Mouse (Mus musculus) R1 (cell line): Measurements from ENCODE around the gene Abca4.
A peak's percentile ranks its signal among the peaks of the same experiment; 100 is the strongest.

Experiments
- DNase-seq: peaks from one replicate; pipeline ENCODE4 v3.0.0-alpha.2; 2018; ENCODE audit warnings: low read depth, low spot score

Gene Abca4

DNA sequence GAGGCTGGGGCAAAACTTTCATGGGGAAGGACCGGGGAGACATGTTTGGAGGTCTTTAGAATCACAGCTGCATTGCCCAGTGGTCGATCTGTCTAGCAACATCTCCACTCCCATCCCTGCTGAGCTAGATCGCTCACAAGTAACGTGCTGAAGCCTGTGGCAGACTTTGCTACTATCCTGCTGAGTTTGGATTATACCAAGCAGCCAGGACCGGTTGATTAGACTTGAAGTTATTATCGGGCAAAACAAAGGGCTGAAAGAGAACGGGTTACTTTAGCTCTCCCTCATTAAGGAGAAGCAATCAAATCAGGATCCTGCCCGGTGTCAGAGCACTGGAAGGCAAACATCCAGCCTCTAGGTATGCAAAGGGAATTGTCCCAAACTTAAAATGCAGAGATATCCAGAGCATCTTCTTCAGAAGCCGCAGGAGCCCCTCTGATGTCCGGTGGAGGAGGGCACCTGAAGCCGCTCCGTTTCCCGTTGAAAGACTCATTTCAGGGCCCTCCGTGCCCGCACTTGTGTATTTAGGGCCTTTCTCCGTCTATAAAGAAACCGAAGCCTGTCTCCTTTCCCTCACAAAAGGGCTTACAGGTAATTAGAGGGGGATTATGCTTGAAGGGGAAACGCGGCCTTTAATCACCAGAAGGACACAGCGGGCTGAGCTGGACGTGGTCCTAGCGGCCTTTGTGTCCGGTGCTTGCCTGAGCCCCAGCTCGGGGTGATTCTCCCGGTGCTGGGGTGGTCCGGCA, at the start of gene Abca4:
Gene Abca4, plus strand, starts transcription at position 645 of the 749 bp plus-strand sequence.
- no peak for DNase-seq

DNA sequence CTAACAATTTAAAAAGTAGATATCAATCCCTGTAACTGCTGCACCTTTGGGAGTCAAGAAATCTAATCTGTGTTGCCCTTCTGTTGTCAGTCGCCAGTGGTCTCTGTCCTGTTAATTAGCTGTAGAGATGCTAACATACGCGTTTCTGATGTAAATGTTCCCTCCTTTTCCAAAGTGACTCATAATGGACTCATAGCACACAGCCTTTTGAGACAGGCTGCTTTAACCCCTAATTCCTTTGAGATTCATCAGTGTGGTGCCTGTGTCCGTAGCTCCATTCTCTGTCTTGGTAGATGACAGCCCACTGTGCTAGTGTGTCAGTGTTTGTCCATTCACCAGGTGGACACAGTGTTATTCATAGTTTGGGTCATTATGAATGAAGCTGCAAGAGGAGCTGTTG, 49.1 kb upstream of the Abca4 start:
- DNase-seq = peak; percentile 34

DNA sequence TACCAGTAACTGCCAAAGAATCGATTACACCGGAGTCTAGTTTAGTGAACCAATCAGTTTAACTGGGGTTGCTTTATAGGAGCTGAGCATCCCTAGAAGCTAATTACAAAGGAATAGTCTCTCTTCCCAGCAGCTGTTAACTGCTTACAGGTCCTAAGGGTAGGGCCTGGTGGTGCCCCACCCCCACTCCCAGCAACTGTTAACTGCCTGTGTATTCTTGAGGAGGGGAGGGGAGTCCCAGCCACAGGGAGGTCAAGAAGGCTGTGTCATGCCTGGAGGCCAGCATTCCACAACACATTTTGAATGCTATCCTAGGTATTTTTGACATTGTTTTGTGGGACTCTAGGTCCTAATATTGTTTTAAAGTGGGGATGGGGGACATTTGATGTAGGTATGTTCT, 44.3 kb upstream of the Abca4 start:
- peak; percentile 78 for DNase-seq

DNA sequence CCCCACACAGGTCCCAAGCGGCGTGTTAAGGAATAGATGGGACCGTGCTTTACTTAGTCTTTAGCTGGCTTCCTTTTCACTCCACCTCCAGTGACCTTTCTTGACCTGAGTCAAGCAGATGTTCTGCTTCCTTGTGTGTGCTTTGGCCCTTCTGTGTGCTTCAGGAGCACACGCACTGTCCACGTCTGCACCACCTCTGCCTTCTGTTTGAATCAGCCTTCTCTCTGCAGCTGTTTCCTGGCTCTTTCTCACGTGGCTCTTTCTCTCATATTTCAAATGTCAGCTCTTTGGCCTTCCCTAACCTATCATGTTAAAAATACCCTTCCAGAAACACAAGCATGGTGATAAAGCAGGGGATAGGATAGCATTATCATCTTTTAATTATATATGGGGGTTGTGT, 42.7 kb upstream of the Abca4 start:
- DNase-seq = no peak

DNA sequence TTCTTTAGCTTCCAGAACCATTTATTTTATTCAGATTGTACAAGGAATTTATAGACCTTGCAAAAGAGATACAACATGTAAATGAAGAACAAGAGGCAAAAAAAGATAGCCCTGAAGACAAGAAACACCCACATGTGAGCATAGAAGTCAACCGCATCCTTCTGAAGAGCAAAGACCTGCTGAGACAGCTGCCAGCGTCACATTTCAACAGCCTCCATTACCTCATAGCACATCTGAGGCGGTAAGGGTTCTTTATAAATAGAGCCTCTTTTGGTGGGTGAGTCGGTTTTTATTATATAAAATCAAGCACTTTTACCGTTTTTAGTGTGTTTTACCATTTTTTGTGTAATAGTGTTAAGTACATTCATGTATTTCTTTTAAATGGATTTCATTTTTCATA, 34.4 kb upstream of the Abca4 start:
- no peak for DNase-seq

DNA sequence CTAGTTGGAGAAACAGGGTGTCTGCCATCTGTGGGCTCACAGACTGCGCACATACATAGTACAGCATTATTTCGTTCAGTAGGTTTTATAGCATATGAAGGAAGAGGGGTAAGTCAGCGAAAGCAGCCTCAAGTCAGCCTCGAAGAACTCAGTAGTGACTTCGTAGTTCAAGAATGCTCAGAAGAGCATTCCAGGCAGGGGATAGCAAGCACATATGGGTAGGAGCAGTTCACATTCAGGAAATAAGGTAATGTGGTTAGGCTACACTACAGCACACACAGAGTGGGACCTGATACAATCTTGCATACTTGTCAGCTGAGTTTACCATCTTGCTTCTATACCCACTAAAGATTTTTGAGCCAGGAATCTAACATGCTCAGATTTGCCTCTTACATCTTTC, 34.0 kb upstream of the Abca4 start:
- no peak for DNase-seq

DNA sequence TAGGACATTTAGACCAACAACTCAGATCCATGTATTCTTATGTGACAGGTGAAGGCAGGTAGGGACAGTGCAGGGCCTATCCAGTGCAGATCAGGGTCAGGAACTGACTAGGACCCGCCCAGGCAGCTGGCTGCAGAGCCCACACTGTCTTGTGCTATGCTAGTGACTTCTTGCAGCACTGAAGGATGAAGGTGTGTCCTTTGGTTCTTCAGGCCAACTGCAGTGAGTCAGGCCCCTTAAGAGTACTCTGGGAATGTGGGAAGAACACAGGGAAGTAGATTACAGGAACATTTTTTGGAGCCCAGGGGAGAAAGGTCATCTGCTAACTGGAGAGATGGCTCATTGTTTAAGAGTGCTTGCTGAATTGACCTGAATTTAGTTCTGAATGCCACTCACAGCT, 31.8 kb upstream of the Abca4 start:
- peak; percentile 55 for DNase-seq

DNA sequence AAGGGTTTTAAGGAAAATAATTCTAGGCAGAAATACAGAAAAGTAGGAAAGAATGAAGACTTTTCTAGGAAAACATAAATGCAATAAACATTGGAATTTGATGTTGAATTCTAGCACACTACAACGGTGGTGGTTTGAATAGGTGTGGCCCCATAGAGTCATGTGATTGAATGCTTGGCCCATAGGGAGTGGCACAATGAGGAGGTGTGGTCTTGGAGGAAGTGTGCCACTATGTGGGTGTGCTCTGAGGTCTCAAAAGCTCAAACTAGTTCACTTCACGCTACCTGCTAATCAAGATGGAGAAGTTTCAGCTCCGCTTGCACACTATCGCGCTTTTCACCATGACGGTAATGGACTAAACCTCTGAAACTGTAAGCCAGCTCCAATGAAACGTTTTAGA, 25.8 kb upstream of the Abca4 start:
- peak; percentile 63 for DNase-seq

DNA sequence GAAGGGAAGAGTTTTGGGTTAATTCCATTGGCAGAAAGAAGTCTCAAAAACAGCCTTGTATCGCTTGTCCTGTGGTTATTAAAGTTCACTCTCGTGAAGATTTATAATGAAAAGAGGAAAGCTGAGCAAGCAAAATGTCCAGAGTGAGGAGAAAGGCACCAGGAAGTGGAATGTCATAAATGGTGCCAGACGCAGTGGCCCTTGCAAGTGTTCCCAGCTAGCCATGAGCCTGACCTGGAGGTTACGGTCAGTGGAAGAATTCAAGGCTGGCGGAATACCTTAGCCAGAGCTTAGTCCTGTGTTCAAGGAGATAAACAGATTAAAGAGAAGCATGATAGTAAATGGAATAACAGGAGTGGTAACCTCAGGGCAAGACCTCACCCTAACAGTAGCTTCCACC, 25.1 kb upstream of the Abca4 start:
- DNase-seq = no peak

DNA sequence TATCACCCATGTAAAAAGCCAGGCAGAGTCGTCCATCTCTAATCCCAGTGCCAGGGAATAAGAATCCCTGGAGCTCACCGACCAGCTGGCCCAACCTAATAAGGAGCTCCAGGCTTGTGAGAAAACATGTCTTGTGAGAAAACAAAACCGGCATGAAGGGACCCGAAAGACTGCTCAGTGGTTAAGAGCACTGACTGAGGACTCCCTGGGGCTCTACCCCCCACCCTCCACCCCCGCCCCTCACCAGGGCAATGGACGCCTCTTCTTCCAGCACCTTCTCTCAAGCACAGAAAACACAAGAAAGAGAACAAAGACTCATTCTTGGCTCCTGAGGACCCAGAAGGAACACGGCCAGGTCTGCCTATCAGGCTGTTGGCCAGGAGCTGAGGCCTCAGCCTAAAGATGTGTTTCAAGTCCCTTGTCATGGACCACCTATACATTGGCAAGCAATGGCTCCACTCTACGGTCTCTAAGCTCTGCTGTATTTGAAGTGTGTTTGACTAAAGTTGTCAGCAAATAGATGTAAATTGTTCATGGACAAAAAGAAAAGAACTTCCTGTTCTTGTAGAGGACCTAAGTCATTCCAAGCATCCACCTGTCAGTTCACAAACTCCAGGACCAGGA, 23.1 kb upstream of the Abca4 start:
- no peak for DNase-seq

DNA sequence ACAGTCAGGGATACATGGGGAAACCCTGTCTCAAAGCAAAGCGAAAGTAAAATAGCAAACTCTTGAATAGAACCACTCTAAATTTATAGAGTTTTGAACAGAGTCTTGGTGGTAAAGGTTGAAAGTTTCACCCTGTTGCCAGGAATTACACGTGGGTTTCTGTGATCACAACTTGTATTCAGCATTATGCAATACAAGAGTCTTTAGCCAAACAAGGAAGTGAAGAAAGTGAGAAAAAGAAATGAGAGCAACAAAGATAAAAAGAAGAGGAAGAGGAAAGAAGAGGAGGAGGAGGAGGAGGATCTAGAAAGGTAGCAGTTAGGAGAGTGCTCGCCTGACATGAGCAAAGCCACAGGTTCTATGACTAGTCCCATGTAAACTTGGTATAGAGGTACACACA, 21.9 kb upstream of the Abca4 start:
- DNase-seq = no peak

DNA sequence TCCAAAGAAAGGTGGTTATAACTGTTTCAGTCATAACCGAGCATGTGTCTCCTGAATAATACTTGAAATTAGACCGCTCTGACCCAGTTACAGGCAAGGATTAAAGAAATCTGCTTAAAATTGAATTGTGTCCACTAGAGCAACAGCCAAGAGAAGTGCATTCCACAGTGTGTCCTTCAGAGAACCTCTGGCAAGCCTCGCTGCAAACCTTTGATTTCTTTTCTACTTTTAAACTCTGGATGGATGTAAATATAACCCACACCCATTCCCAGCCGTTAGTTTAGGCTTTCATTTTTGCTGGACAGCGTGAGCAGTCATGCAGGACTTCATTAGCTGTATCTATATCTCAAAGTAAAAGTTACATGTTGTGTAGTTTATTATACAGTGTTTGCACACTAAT, 17.6 kb upstream of the Abca4 start:
- no peak for DNase-seq

DNA sequence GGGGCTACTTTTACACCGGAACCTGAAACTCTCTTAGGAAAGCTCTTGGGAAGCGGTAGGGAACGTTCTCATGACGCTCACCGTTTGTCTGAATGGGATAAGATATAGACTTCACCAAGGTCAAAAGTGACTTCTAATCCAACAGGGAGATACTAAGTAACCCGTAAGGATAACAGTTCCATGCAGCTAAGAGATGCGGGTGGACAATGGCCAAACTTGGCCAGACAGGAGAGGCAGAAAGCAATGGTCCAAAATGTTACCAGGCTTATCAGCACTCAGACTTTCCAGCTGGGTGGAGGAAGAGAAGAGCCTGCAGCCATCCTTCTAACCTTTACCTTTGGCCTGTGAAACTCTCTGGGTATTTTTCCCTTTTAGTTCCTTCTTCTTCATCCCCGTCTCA, 16.5 kb upstream of the Abca4 start:
- DNase-seq = no peak

DNA sequence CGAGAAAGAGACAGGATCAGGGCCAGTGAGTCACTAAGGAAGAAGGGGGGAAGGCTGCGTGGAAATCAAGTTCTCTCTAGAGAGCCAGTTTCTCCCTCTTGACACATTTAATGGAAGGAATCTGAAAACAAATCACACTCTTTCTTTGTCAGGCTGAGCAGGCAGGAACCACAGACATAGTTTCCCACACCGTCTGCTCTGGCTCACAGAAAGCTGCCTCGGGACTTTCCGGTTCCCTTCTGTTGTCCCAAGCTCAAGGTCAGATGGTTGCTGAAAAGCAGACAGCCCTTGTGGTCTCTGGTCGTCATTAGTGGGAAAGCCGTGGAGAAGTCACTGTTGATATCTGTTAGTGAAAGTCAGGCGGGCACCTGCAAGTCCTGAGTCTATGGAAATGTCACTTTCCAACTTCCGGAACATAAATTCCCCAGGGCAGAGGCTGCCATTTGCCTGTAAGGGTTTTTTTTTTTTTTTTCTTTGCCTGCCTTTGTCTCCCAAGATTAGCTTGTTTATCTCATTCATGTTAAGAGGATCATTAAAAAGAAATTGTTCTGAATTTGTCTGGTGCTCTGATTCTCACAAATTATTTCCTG, 10.9 kb upstream of the Abca4 start:
- peak; percentile 49 for DNase-seq

DNA sequence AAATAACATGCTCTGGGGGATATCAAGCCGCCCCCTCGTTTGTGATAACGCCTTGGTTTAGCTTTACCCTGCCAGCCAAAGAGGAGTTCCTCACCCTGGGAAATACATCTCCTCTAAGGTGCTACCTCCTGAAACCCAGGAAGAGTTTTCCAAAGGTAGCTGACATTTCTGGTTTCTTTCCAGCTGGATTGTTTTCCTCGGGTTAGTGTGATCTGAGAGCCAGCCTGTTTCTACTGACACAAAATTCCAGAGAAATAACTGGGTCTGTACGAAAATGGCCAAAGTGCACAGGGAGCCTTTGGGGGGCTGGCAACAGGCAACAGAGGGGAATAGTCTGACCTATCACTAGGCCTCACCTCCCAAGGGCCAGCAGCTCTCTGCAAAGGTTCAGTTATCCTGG, 10.0 kb upstream of the Abca4 start:
- no peak for DNase-seq

DNA sequence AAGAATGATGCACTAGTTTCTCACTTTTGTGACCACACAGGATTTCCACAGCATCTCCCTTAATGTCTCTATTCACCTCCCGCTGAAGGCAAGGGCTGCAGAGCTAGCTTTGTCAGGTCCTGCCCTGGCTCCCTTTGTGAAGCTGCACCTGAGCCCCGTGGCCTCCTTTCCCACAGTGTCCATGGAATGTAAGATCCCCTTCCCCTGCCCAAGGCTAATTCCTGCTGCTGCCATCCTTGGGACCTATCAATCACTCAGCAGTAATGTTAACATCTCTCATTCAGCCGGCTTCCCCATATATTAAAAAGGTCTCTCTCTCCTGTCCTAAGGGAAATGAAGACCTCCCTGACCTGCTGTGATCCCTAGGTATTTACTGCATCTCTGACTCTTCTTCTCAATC, 9.2 kb upstream of the Abca4 start:
- no peak for DNase-seq

DNA sequence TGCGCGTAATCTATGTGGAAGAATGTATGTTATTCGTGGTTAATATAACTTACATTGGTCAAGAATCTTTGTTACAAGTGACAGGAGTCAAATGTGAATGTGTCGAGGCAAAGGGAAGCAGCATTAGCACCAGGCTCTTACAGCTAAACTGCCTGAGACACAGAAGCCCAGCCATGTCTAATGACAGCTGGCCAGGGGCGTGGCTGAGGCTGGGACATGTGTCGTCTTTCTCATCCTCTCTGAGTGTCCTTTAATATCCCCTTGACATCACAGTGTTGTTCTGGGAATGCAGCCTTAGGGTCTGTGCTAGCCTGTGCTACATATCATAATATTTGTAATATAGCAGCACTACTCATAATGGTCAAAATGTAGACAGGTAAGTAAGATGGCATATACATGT, 3.7 kb upstream of the Abca4 start:
- DNase-seq = no peak

DNA sequence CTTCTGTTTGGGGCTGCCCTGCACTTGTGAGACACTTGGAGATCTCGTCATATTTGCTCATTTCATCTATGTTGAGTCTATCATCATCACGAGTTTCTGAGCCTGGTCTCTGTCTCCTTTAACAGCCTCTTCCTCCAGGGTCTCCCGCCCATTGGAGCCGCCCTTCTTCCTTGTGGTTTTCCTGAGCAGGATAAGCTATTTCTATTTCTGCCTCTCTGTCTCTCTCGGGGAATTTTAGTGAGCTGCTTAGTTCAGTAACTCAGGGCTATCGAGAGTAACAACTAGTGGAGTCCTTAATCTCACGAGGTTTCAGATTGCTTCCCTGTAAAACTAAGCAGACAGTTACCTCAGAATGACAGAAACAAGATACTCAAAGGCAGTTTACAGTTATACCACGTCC, 1.1 kb upstream of the Abca4 start:
- no peak for DNase-seq

DNA sequence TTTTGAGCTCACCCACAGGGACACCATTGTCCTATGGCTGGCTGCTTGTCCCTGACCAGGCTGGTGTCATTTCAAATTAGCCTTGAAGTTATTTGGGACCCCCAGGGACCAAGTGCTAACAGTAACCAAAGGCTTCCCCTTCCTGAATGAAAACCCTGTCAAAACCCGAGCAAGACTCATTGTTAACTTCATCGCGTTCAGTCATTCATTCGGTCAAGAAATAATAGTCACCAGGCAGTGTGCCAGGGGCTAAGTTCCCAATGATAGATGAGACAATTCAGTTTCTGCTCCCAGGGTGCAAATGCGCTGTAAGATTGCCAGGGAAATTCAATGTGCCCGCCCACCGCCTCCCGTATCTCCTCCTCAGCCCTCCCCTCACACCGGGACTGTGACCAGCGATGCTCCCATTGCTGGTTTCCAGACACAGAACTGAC, 2.0 kb downstream of the Abca4 start:
- DNase-seq = no peak

DNA sequence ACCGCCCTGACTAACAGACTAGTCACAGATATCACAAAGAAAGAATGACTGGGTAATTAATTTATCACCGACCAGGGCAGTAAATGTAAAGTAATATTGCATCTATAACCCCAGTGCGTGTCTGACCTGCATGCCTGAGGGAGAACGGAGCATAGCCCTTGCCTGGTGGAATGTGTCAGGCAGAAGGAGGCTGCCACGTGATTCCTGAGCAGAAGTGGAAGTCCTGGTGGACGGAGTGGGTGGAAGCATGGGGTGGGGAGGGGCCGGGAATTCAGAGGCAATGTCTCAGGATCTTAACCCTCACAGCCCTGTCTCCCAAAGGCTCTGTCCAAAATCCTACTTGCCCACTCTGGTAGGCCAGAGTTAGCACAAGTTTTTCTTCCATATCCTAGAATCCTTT, 3.2 kb downstream of the Abca4 start:
- no peak for DNase-seq

DNA sequence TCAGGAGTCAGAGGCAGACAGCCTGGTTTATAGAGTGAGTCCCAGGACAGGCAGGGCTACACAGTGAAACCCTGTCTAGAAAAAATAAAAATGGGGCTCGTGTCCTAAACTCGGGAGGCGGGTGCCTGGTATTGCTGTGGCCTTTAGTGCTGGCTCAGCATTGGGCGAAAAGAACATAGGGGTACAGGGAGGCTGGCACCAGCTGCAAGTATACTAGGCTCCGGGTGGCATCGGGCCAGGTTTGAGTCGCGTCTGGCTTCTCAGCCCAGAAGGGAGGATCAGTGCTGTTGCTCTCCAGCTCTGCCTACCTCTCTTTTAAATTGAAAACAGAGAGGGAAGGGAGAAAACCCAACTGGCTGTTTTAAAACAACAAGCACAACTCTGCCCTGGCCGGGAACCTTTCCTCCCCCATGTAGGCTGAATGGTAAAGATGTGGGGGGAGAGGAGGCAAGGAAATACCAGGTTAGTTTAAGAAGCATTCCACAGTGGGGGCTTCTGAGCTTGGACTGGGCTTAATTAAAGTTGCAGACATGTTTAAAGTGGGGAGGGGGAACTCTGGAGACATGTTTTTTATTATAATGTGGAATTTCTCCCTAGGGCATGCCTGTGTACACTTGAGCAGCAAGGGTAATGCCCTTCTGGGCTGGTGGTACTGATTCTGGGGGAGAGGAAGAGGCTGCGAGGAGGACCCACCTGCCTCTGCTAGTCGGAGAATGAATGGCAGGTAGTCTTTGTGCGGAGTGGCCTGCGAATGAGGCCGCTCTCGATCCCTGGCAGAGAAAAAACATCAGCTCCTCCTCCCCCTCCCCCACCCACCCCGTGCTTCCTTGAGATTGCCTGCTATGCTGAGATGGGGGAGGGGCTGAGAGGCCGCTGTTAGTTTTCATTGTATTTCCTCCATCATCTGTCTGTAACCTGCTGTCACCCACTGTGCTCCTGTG, 3.9 kb downstream of the Abca4 start:
- DNase-seq = peak; percentile 46

DNA sequence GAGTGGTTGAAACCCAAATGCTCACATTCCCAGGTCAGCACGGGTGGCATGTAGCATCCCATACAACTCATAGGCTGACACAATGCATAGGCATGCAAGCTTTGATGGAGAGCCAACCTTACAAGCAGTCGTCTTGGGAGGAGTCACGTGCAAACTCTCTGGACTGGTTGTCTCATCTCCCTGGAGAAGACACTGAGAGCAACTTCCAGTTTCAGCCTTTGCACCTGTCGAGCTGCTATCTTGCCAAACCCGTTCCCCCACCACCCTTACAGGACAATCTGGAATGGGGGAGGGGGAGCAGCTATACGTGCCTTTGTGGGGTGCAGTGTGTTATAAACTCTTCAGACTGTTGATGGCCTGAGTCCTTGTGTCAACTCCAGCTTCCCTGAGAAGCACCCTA, 4.9 kb downstream of the Abca4 start:
- DNase-seq = peak; percentile 43
